In the genomic region with DNA sequence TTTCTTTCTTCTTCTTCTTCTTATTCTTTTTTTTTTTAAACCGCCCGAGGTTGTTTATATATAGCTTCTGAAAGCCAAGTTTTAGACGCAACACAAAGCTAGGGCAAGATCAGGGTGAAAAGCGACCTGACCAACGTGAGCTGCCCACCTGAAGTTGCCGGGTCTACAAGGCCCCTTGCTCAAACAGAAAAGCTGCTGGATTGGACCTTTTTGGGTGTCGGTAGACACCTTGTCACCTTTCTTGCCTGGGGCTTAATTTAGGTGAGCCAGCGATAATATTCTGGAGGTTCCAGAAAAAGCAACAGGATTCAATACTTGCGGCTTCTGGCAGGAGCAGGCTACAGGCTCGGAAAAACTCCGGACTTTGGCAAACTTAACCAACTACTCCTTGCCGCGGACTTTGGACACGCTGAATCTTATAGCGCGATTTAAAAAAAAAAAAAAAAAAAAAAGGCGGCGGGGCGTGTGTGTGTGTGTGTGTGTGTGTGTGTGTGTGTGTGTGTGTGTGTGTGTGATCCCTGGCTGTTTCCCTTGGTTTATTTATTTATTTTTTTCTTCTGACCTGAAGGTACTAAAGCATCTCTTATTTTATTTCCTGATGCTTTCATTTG, we compare ENCODE assay signal across 7 mouse cellular contexts.
DNase-seq lines count a peak whose midpoint lies in the region; ATAC-seq and TF ChIP-seq lines count a peak whose summit lies in the region.

No protein-coding gene starts in this region.

- H3K9me3 ChIP-seq in kidney, postnatal 0 days (replicated peaks; ENCODE audit: low read length): no peaks in the 10 kb centered on the region
- H3K9me3 ChIP-seq in hindbrain, embryonic 12.5 days (replicated peaks): no peaks in the 10 kb centered on the region

- H3K4me1 ChIP-seq in kidney, postnatal 0 days (replicated peaks; ENCODE audit: insufficient read depth, low read length): peaks cover 6% of the 10 kb centered on the region; the same call in 1 of the 2 replicates
- H3K4me1 ChIP-seq in hindbrain, embryonic 12.5 days: peaks cover 34% of the 10 kb centered on the region

- TF ChIP-seq POLR2A in brain, embryonic 14.5 days (IDR thresholded peaks at IDR 0.05; ENCODE audit: borderline replicate concordance, extremely low read depth, insufficient read depth, insufficient read length, poor library complexity, severe bottlenecking): no peak
- TF ChIP-seq POLR2A in myocyte (IDR thresholded peaks at IDR 0.05; ENCODE audit: insufficient read length, low read depth): no peak

- intact Hi-C loops in left cerebral cortex, postnatal 14 days (cut with DNase I): loop anchor here (5.0 to 10.0 kb wide), 5 partner anchors 127 to 1390 kb away; a partner anchor contains a TSS

- peak; percentile 23 for DNase-seq in kidney, postnatal 0 days (ENCODE audit: low spot score)
- no peak for DNase-seq in kidney, postnatal 25 days
- peak; percentile 18 for DNase-seq in brain, embryonic 14.5 days (ENCODE audit: low read depth)
- DNase-seq in left cerebral cortex, postnatal 14 days (ENCODE audit: low spot score in 2 of 2): no peak
- DNase-seq in ovary, postnatal 36 days (ENCODE audit: low spot score): no peak

- no peak overlapping the region for H3K9ac ChIP-seq in kidney, postnatal 0 days (ENCODE audit: low read depth, low read length)
- H3K9ac ChIP-seq in hindbrain, embryonic 12.5 days: no peak overlapping the region

- peak overlapping the region; percentile 86 for H3ac ChIP-seq in myocyte (ENCODE audit: control insufficient read depth, insufficient read length)

- no peak for TF ChIP-seq CTCF in kidney, postnatal 0 days (IDR thresholded peaks at IDR 0.05; ENCODE audit: low read depth)
- TF ChIP-seq CTCF in brain, embryonic 14.5 days (IDR thresholded peaks at IDR 0.05; ENCODE audit: borderline replicate concordance, extremely low read depth, insufficient read depth, insufficient read length): no peak

- WGBS in kidney, postnatal 0 days: 6% methylated on average over 16 of the region's 19 CpGs
- WGBS in hindbrain, embryonic 12.5 days: 3% methylated on average over 16 of the region's 19 CpGs

- ATAC-seq in kidney, postnatal 0 days (replicated peaks; ENCODE audit: low FRiP score, low read depth): no peak
- ATAC-seq in hindbrain, embryonic 12.5 days (ENCODE audit: low FRiP score): no peak

- H3K27ac ChIP-seq in kidney, postnatal 0 days: no peak overlapping the region
- H3K27ac ChIP-seq in hindbrain, embryonic 12.5 days: no peak overlapping the region

- H3K79me2 ChIP-seq in myocyte (ENCODE audit: control insufficient read depth, insufficient read depth): peaks cover 72% of the 10 kb centered on the region

- peak overlapping the region; percentile 50; the same call in 1 of the 2 replicates for H3K4me2 ChIP-seq in kidney, postnatal 0 days (ENCODE audit: low read length)
- H3K4me2 ChIP-seq in hindbrain, embryonic 12.5 days (replicated peaks): peak overlapping the region; percentile 45
- H3K4me2 ChIP-seq in myocyte (ENCODE audit: low read depth): peak overlapping the region; percentile 70

- H3K27me3 ChIP-seq in kidney, postnatal 0 days (ENCODE audit: insufficient read depth, low read length): peaks cover 28% of the 10 kb centered on the region
- peaks cover 84% of the 10 kb centered on the region for H3K27me3 ChIP-seq in hindbrain, embryonic 12.5 days
- no peaks in the 10 kb centered on the region for H3K27me3 ChIP-seq in myocyte (ENCODE audit: control insufficient read depth, insufficient read depth, insufficient read length)

- peak overlapping the region; percentile 36; the same call in 1 of the 2 replicates for H3K4me3 ChIP-seq in kidney, postnatal 0 days (replicated peaks; ENCODE audit: low read depth, low read length)
- H3K4me3 ChIP-seq in hindbrain, embryonic 12.5 days: peak overlapping the region; percentile 32
- peak overlapping the region; percentile 97 for H3K4me3 ChIP-seq in myocyte

- no peaks in the 10 kb centered on the region for H3K36me3 ChIP-seq in kidney, postnatal 0 days (ENCODE audit: insufficient read depth, low read length)
- no peaks in the 10 kb centered on the region for H3K36me3 ChIP-seq in hindbrain, embryonic 12.5 days
- peaks cover 26% of the 10 kb centered on the region for H3K36me3 ChIP-seq in myocyte (ENCODE audit: control insufficient read depth, insufficient read depth)

TF ChIP-seq in myocyte, 11 proteins besides CTCF, POLR2A, EP300 and RAD21:
- TF ChIP-seq POLR2AphosphoS2 (IDR thresholded peaks at IDR 0.05; ENCODE audit: insufficient read length, low read depth) (peak; percentile 17), CEBPB (IDR thresholded peaks at IDR 0.05; ENCODE audit: insufficient read depth, poor library complexity, severe bottlenecking) (no peak)

Comparison
In these comparisons a context has a peak if more than half of its experiments do, and no peak if none do; other contexts are left out.
1. DNase-seq: peak in kidney, postnatal 0 days (single experiment) and brain, embryonic 14.5 days (single experiment); none in kidney, postnatal 25 days (0 of 2), left cerebral cortex, postnatal 14 days (0 of 2) and ovary, postnatal 36 days (single experiment).
2. H3K4me3 ChIP-seq: peak in every context shown above with its lines; median percentile 97 in myocyte; 36 in kidney, postnatal 0 days; 32 in hindbrain, embryonic 12.5 days.
3. Peak in every context shown above with its lines, with median percentiles within 50 percentile points of each other: H3K4me2 ChIP-seq.